In the genomic region with DNA sequence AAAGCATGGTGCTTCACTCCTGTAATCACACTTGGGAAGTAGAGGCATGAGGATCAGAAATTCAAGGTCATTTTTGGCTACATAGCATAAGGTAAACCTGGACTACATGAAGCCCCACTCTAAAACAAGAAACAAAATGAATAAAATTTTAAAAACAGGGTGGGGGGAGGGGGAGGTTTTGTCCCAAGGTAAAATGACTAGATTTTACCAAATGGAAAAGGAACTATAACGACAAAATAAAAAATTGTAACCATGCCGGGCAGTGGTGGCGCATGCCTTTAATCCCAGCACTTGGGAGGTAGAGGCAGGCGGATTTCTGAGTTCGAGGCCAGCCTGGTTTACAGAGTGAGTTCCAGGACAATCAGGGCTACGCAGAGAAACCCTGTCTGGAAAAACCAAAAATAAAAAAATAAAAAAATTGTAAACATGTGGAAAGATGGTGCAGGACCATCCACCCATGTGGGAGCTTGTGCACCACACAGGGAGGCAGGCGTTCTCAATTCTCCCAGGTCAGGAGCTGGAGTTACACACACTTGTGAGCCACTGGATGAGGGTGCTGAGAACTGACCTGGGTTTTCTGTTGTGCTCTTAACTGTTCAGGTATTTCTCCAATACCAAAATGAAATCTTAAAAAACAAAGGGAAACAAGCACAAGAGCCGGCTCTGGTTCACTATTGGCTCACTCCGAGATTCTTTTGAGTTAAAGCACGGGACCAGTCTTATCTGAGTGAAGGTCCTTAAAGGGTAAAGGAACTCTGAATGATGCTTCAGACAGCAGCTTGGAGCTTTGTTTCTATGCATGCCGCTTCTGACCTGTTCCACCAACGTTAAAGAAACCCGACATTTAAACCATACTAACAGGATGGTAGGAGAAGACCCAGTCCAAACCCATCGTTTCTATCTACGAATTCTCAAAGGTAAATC, we compare ENCODE assay signal across 1 mouse cellular context.
TF ChIP-seq lines count a peak whose summit lies in the region.

No protein-coding gene starts in this region.

TF ChIP-seq in MEL, 35 proteins besides CTCF, POLR2A, EP300 and RAD21 (continued from another document):
- 0 out of 2 replicates have a peak, but pooled peaks have one; percentile 45 for TF ChIP-seq RCOR1 (IDR thresholded peaks at IDR 0.05; ENCODE audit: low read depth, low read length)
- TF ChIP-seq TBP (IDR thresholded peaks at IDR 0.05; ENCODE audit: low read depth, low read length): peak; percentile 97
- TF ChIP-seq USF1 (IDR thresholded peaks at IDR 0.05; ENCODE audit: low read depth, low read length): 0 out of 2 replicates have a peak, but pooled peaks have one; percentile 25
- peak; percentile 73; the same call in 1 of the 2 replicates for TF ChIP-seq GATA1 (IDR thresholded peaks at IDR 0.05; ENCODE audit: low read depth, low read length)
- no peak for TF ChIP-seq SMC3 (IDR thresholded peaks at IDR 0.05; ENCODE audit: low read depth, low read length)
- peak; percentile 93 for TF ChIP-seq BHLHE40 (IDR thresholded peaks at IDR 0.05; ENCODE audit: borderline replicate concordance, low read depth, low read length)
